Mouse (Mus musculus) T-helper 1 cell (primary cell): Measurements from ENCODE around the gene Tigd4.

ENCODE experiments used
- in situ Hi-C: fragments of 300-600 bp; cut with MboI, MseI; formaldehyde crosslinking; loops from one replicate; pipeline ENCODE4 v1.15.1; 2025; ENCODE audit warnings: high pct_unique_total_duplicates

Gene Tigd4

DNA sequence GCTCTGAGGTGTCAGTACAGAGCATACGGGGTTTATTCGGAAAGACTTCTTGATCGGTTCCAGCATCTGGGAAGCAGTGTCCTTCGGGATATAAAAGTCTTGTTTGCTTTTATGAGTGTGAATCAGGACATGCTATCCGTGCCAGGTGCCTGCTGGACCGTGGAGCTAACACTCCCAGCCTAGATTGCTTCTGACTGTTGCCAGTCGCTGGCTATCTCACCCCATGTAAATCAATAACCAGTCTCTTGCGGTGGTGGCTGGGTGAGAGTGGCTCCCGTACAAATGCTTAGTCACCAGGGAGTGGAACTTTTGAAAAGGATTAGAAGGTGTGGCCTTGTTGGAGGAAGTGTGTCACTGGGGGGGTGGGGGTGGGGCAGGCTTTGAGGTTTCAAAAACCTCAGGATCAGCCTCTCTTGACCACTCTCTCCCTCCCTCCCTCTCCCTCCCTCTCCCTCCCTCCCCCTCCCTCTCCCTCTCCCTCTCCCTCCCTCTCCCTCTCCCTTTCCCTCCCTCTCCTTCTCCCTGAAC lies 16.9 kb downstream of the Tigd4 start:
- in situ Hi-C loops = no loop called here

DNA sequence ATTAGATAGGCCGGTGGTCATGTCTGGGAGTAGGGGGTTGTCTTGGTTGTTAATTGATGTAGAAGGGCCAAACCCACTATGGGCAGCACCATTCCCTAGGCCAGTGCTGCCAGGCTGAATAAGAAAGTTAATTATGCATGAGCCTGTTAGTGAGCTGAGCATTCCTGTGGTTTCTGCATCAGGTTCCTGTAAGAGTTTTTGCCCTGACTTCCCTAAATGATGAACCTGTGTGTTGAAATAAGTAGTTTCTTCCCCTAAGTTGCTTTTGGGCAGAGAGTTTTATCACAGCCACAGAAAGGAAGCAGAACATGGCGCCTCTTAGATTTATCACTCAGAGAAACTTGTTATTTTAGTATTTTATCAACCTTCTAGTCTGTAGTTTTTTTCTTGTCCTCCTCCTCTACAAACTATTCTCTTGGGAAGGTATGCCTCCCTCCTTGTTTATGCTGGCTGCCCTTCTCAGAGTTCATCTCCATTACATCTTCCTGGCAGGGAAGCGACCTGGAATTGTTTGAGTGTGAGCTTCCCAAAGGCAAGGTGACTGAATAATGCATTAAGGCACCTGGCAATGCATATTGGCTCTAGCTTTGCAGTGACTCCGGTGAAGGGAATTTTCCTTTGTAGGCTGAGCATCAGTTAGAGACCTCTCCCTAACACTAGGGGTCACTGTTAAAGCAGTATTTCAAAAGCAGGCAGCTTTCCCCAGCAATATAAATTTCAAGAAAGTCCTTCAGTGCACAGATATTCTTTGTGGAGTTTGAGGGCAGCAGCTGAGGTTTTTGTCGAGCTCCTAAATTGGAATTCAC lies 21.9 kb downstream of the Tigd4 start:
- in situ Hi-C loops = no loop called here

DNA sequence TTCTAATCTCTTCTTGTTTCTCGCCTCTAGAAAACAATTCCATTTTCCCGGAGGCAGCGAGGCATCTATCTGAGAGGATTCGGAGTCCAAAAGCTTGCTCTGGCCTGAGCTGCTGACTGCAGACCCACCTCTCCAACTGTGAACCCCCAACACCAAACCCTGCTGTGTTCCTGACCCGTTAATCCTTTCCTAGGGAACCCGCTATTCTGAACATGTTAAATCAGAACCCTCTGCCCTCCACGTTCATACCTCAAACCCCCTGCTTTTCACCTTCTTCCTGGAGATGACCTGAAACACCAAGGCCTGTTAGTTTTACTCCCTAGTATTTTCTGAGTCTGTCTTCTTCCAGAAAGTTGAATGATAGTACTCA lies 22.5 kb downstream of the Tigd4 start:
- in situ Hi-C loops = no loop called here

DNA sequence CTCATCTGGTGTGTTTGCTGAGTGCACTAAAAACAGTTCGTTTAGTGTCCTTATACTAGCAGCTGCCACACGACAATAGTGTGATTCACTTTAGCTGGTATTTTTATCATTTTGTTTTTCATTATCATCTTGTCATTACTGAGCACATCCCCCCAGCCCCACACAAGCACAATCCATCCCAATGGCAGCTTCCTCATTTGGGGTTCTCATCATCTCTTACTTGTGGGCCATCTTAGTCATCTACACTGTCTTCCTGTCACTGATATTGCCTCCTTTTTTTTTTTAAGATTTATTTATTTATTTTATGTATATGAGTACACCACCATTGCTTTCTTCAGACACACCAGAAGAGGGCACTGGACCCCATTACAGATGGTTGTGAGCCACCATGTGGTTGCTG lies 25.3 kb downstream of the Tigd4 start:
- in situ Hi-C loops = no loop called here

DNA sequence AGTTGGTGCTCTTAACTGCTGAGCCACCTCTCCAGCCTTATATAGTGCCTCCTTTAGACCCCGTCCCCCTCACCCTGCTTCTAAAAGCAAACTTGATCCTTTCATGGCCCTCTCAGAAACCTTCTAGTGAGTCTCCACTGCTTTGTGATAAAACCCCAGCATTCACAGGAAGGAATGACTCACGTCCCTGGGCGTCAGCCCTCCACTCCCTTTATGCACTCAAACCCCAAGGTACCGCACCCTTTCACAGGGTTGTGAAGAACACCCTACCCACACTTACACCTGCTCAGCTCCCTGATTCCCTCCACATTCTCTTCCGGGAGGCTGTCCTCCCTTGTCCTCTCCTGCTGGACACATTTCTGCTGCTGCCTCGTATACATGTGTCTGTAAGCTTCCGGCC lies 25.7 kb downstream of the Tigd4 start:
- in situ Hi-C loops = no loop called here

DNA sequence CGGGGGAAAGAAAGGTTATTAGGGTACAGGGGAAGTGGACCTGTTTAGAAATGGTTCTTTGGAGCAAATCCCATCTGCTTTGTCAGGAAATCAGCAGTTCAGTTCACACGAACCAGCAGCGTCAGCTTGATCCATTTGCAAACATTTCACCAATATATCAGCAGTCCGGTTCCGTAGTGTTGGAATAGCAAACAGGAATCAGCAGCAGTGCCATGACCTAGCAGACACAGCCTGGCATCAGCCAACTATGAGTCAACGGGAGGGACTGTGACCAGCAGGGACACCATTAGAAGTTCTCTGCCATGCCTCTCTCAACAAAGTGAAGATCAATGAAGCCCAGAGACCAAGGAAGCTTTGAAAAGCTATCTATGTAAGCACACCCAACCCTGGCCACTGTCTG lies 26.4 kb downstream of the Tigd4 start:
- in situ Hi-C loops = loop anchor here (10.0 kb wide), 1 partner anchor 1725 kb away; no protein-coding TSS in a partner anchor

DNA sequence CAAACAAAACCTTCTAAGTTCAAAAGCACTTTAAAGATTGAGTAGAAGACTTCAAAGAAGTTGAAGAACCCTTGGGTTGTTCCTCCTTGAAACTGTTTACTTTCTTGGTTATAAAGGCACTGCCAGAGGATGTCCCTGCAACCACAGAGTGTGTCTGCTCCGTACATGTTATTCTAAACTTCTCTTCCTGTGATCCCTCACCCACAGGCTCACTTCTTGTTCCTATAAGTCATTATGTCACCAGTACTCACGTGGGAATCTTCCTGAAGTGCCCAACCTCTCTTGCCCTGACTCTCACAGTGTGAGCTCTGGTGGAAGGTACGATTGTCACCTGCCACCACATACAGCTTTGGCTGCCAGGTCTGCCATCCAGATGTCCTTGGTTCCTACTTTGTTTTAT lies 28.7 kb downstream of the Tigd4 start:
- in situ Hi-C loops = loop anchor here (10.0 kb wide), 1 partner anchor 1723 kb away; no protein-coding TSS in a partner anchor

DNA sequence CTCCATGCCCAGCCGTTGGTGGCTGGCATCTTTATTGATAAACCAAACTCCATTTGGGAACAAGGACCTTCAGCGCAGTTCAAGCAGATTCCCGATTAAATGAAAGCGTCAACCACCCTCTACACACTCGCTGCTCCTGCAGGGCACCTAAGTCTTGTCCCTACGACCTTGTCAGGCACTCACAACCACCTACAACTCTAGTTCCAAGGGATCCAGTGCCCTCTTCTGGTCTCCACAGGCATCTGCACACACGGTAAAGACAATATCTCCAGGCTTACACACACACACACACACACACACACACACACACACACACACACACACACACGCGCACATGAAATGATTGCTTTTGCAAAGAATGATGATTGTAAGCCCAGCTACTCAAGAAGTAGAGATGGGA lies 38.2 kb downstream of the Tigd4 start:
- in situ Hi-C loops = loop anchor here (10.0 to 25.0 kb wide), 2 partner anchors 1256 to 1977 kb away; partner anchors contain the start of genes Glt28d2 and Gm37240

DNA sequence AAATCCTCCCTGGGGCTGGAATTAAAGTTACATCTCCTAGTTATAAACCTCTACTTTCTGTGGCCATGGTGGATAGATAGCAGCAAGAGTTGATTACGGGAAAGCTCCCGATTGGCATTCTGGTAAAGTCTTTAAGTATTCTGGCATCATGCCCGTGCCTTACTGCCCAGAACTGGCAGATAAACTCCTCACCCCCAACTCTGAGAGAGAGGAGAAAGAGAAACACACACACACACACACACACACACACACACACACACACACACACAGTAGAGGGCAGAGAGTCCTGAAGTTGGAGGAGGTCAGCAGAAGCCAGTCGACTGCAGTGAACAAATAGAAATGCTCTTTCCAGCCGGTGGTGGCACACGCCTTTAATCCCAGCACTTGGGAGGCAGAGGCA lies 43.7 kb downstream of the Tigd4 start:
- in situ Hi-C loops = loop anchor here (10.0 to 25.0 kb wide), 2 partner anchors 1250 to 1982 kb away; partner anchors contain the start of genes Glt28d2 and Gm37240

DNA sequence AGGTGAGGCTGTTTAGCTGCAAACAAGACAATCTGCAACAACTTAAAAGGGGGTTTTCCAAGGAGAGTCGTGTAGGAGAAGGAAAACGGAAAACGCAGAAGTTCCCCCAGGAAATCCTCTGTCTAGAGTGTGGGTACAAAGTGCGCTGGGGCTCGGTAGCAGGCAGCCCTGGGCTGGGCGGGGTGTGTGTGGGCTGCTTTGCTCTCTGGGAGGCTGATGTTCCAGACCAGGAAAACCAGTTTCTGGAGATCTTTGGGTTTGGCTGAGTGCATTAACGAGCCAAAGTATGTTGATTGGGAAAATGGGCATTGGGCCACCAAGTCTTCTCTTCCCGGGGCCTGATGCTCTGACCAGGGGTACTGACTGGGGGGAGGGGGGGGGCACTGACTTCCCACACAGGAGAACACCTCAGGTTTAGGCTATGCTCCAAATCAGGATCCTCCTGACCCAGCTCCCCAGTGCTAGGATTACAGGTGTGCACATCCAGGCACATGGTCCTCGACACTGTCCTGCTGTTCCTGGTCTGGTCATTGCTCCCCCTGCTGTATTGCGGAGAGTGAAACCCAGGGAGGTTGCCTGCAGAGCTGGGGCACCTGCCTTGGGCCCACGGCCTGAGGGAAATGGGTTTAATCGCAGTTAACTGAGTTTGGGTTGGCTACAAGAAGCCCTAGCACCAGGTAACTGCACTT lies 44.7 kb downstream of the Tigd4 start:
- in situ Hi-C loops = loop anchor here (10.0 to 25.0 kb wide), 2 partner anchors 1249 to 1983 kb away; partner anchors contain the start of genes Glt28d2 and Gm37240

DNA sequence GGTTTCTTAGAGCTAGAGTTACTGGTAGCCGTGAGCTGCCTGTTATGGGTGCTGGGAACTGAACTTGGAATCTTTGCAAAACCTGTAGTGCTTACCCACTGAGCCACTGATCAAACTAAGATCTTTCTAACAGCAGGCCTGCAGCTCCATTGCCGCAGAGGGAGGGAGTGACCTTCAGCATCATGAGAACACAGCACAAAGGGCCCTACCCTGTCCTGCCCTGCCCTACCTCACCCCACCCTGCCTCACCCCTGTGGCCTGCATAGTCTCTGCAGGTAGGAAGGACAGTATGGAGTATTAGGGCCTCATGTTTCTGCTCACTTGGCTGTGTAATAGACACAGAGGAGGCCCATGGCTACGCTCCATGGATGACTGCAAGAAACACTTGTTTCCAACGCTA lies 45.5 kb downstream of the Tigd4 start:
- in situ Hi-C loops = loop anchor here (10.0 to 25.0 kb wide), 2 partner anchors 1248 to 1984 kb away; partner anchors contain the start of genes Glt28d2 and Gm37240

DNA sequence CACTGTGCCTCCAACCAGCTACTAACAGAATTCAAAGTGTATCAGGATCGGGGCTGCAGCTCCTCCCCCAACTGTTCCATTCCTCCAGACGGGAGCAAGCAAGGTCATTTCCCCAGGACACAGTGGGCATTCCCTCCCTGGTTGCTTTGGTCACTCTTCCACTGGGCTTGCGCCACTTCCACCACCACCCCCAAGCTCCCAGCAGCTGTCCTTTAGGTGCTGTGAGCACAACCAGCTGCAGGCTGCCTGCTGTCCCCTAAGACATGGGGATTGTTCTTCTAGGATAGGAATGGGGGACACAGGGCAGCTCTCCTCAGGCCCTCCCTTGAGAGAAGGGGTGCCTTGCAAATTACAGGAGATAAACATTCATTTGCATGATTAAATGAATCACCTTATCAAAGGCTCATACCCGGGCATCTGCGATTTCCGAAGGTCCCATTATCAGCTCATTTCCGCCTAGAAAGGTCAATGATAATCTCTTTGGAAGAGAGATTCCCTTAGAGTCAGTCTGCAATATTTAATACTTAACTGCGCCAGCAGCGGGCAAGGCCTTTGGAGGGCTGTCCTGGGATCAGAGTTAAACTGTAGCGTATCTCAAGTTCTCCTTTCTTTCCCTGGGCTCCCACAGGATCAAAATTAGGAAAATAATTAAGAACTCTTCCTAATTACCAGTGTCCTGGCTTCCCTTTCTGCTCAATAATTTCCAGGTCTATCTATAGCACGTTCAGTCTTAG lies 46.6 kb downstream of the Tigd4 start:
- in situ Hi-C loops = loop anchor here (10.0 to 25.0 kb wide), 2 partner anchors 1247 to 1985 kb away; partner anchors contain the start of genes Glt28d2 and Gm37240

DNA sequence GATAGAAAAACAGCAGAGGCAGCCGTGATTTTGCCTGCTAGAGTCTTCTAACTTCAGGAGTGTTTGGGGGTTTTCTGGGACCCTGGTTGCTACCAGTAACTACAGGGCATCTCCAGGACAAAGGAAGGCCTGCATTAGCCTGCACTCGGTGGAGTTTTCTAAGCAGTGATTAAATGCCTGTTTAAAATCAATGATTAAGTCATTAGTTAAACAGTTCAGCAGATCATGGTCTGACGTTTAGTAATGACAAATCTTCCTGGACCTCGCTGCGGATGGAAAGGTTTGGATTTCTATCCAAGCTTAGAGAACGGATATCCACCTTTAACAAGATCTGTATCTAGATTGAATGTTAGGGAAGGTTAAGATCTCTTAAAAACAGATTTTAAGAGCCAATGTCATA lies 47.2 kb downstream of the Tigd4 start:
- in situ Hi-C loops = loop anchor here (25.0 kb wide), 1 partner anchor 1247 kb away; the partner anchor contains the start of genes Glt28d2 and Gm37240

DNA sequence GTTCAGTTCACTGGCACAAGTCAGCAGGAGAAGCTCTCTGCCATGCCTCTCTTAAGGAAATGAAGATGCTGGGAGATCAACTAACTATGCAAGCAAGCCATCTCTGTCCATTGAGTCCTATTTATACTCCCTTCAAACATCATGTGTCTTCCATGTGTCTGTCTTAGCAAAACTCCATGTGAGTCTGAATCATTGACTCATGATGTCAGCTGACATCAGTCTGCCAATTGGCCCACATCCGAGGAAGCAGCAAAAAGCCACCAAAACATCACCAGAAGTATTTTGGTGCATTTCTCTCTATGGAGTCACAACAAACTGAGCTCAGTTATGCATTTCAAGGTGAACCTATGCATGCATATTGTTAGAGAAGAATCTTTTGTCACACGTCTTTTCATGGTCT lies 48.0 kb downstream of the Tigd4 start:
- in situ Hi-C loops = loop anchor here (25.0 kb wide), 1 partner anchor 1246 kb away; the partner anchor contains the start of genes Glt28d2 and Gm37240

DNA sequence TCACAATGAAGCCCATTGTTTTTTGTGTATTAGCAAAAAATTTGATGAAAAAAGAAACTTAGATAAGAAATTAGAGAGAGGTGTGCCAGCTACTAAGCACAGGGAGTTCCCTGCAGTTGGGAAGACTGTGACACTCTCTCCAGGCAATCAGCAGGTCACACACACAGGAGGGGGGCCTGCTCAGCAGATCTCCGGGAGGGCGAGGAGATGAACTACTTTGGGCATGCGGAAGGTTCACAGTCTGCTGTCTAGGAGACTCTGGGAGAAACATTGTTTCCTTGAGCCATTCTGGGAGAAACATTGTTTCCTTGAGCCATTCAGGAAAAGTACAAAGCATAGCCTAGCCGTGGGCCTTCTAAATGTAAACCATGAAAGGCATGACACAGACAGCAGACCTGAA lies 49.6 kb downstream of the Tigd4 start:
- in situ Hi-C loops = loop anchor here (25.0 kb wide), 1 partner anchor 1244 kb away; the partner anchor contains the start of genes Glt28d2 and Gm37240

DNA sequence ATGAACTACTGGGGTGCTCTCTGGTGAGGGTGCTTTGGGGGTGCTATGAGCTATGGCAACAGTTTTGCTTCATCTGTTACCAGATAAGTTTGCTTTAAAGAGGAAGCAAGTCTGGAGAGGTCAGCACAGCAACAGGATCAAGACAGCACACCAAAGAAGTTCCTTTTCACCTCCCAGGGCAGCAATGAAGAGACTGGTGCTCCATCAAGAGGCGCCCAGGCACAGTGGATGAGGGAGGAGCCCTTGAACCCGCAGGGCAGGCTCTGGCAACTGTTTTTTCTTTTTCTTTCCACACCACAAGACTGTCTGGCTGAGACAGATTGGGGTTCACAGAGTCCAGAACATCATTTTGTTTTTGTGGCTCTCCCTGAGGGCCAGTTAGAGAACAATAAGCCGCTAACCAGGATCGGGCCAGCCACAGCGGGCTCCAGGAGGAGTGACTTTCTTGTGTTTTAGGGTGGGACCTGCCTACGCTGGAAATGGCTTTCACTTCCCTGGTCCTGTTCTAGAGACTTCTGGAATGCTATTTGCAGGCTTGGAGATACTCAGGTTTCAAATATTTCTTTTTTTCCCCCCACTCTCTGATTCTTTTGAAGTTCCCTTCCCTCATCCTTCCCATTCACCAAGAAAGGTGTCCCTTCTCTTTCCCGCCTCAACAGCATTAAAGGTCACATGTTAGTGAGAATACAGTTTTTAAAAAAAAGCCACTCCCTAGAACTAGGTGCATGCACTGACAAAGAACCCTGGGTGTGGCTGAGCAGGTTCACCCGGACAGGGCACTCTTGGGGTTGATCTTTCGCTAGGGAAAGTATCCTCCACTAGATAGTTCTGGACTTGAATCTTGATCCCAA lies 52.0 kb downstream of the Tigd4 start:
- in situ Hi-C loops = loop anchor here (25.0 kb wide), 1 partner anchor 1242 kb away; the partner anchor contains the start of genes Glt28d2 and Gm37240

DNA sequence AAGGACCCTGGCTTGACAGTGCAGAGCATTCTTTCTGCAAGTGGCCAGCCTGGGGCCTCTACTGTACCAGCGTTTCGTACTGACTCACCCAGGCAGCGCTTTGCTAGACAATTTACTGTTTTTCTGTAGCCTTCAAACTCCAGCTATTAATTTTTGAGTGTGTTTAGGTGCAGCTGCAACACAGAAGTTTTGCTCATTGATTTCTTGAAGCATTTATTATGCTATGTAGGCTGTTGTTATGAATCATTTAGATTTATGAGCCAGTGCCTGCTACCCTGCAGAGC lies 52.6 kb downstream of the Tigd4 start:
- in situ Hi-C loops = loop anchor here (25.0 kb wide), 1 partner anchor 1241 kb away; the partner anchor contains the start of genes Glt28d2 and Gm37240

DNA sequence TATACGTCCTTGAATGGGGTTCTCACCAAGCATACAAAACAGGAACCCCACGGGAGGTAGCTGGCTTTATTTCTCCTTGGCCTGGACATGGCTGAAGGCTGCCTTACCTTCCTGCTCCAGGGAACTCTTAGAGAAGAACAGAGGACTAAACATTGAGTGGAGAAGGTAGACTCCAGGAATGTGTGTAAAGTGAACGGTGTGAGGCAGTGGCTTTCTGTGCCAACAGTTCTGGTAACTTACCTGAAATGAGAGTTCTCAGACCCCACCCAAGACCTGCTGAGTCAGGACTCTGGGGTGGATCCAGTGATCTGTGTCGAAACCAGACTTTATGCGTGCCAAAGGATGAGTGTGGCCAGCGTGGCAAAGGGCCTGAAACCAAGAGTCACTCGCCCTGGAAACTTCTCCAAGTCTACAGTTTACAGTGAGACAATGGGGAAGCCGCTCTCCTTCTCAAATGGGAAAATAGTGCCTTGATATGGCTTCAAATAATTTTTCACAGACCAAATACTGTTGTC lies 53.0 kb downstream of the Tigd4 start:
- in situ Hi-C loops = loop anchor here (25.0 kb wide), 1 partner anchor 1241 kb away; the partner anchor contains the start of genes Glt28d2 and Gm37240
